Mouse (Mus musculus): ENCODE measurements around the gene Cep112.
A peak's percentile ranks its signal among the peaks of the same experiment; 100 is the strongest.

The Cep112 gene

GRCm38 (mm10) chr11:108447148-108447547 is 22.2 kb downstream of the Cep112 start:
- DNase-seq (ENCODE audit: low spot score in 2 of 2): no peak

- peak; percentile 35 to 61 for DNase-seq (ENCODE audit: low spot score in 2 of 2)
Observed at GRCm38 (mm10) chr11:108449811-108450210, 24.8 kb downstream of the Cep112 start.

- no peak for DNase-seq (ENCODE audit: low spot score in 2 of 2)
Observed at GRCm38 (mm10) chr11:108459599-108459998, 34.6 kb downstream of the Cep112 start.

- no peak for DNase-seq (ENCODE audit: low spot score in 2 of 2)
Observed at GRCm38 (mm10) chr11:108464138-108464537, 39.1 kb downstream of the Cep112 start.

- DNase-seq (ENCODE audit: low spot score in 2 of 2): no peak
Observed at GRCm38 (mm10) chr11:108464715-108465301, 39.8 kb downstream of the Cep112 start.

- DNase-seq (ENCODE audit: low spot score in 2 of 2): no peak
Observed at GRCm38 (mm10) chr11:108475738-108476137, 50.7 kb downstream of the Cep112 start.

- DNase-seq (ENCODE audit: low spot score in 2 of 2): no peak
Observed at GRCm38 (mm10) chr11:108476226-108476625, 51.2 kb downstream of the Cep112 start.

GRCm38 (mm10) chr11:108483976-108484375 is 59.0 kb downstream of the Cep112 start:
- no peak for DNase-seq (ENCODE audit: low spot score in 2 of 2)

GRCm38 (mm10) chr11:108488256-108488655 is 63.3 kb downstream of the Cep112 start:
- DNase-seq (ENCODE audit: low spot score in 2 of 2): no peak

- DNase-seq (ENCODE audit: low spot score in 2 of 2): no peak
Observed at GRCm38 (mm10) chr11:108489863-108490262, 64.9 kb downstream of the Cep112 start.

- DNase-seq (ENCODE audit: low spot score in 2 of 2): no peak
Observed at GRCm38 (mm10) chr11:108508190-108508589, 83.2 kb downstream of the Cep112 start.

- no peak for DNase-seq (ENCODE audit: low spot score in 2 of 2)
Observed at GRCm38 (mm10) chr11:108527725-108528363, 102.9 kb downstream of the Cep112 start.

GRCm38 (mm10) chr11:108532901-108533300 is 107.9 kb downstream of the Cep112 start:
- DNase-seq (ENCODE audit: low spot score in 2 of 2): no peak

- no peak for DNase-seq (ENCODE audit: low spot score in 2 of 2)
Observed at GRCm38 (mm10) chr11:108534014-108534413, 109.0 kb downstream of the Cep112 start.

- DNase-seq (ENCODE audit: low spot score in 2 of 2): no peak
Observed at GRCm38 (mm10) chr11:108552997-108553622, 128.1 kb downstream of the Cep112 start.

GRCm38 (mm10) chr11:108553881-108554280 is 128.9 kb downstream of the Cep112 start:
- DNase-seq (ENCODE audit: low spot score in 2 of 2): no peak

- no peak for DNase-seq (ENCODE audit: low spot score in 2 of 2)
Observed at GRCm38 (mm10) chr11:108558544-108558943, 133.6 kb downstream of the Cep112 start.

GRCm38 (mm10) chr11:108559506-108559905 is 134.5 kb downstream of the Cep112 start:
- no peak for DNase-seq (ENCODE audit: low spot score in 2 of 2)

- DNase-seq (ENCODE audit: low spot score in 2 of 2): no peak
Observed at GRCm38 (mm10) chr11:108562076-108562475, 137.1 kb downstream of the Cep112 start.

- DNase-seq (ENCODE audit: low spot score in 2 of 2): no peak
Observed at GRCm38 (mm10) chr11:108586551-108587184, 161.7 kb downstream of the Cep112 start.

- no peak for DNase-seq (ENCODE audit: low spot score in 2 of 2)
Observed at GRCm38 (mm10) chr11:108593207-108593958, 168.4 kb downstream of the Cep112 start.

All from natural killer cell, adult 2 months (primary cell).